Mouse (Mus musculus): ENCODE measurements around the gene Gm11214. TPM values are rescaled to one million over a fixed set of nuclear protein-coding genes. Genes with fewer than 3 reads are reported as not detected.

Gm11214 gene
- total and polyA plus RNA-seq, 3 experiments, result 0.67 TPM; not detected in 2

DNA sequence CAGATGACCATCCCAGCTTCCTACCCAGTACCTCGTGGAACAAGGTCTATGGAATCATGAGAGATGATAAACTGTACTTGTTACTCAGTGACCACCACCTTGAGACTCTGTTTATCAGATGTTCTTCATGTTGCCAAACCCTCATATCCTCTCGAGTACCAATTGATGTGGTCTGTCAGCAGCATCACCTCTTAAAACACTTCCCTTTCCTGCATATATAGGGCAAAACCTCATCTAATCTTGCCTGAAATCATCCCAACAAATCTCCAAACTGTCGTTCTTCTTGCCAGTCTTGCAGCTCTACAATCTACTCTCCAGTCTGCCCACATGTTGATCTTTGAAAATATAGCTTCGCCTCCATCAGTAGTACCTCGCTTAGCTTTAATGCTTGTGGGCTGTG is 41.1 kb upstream of the Gm11214 start:
- no peak overlapping the region for H3K4me2 ChIP-seq (ENCODE audit: insufficient read depth, low read depth, poor library complexity, severe bottlenecking)
- in situ Hi-C loops (cut with MboI; ENCODE audit: low pct_ligation_motif_present, low pct_unique_long_range_greater_than_20kb, low sequenced_read_pairs), result no loop called here
- H3K4me3 ChIP-seq (replicated peaks in 1 of 3; ENCODE audit: low read depth in 2 of 3, low read length in 2 of 3, poor library complexity in 1 of 3), result no peak overlapping the region
- no peak overlapping the region for H3K9ac ChIP-seq (ENCODE audit: insufficient read depth, low read depth)
- H3K27me3 ChIP-seq (replicated peaks), result no peaks in the 10 kb centered on the region
- dilution Hi-C loops (cut with MboI; ENCODE audit: extremely low pct_ligation_motif_present, extremely low pct_unique_long_range_greater_than_20kb, low sequenced_read_pairs), result no loop called here
- H3K27ac ChIP-seq (ENCODE audit: insufficient read depth, low read depth), result no peak overlapping the region
- DNase-seq (ENCODE audit: extremely low read depth), result no peak
- no peak for TF ChIP-seq TCF12 (IDR thresholded peaks at IDR 0.05; ENCODE audit: low read depth, low read length)
- TF ChIP-seq CHD1 (IDR thresholded peaks at IDR 0.05; ENCODE audit: low read depth, low read length), result no peak
- TF ChIP-seq ETS1 (conservative IDR thresholded peaks at IDR 0.05; ENCODE audit: low read depth, low read length), result no peak
- TF ChIP-seq MXI1 (IDR thresholded peaks at IDR 0.05; ENCODE audit: low read depth, low read length), result no peak
- no peak for TF ChIP-seq SIN3A (IDR thresholded peaks at IDR 0.05; ENCODE audit: low read length)
- TF ChIP-seq USF1 (IDR thresholded peaks at IDR 0.05; ENCODE audit: low read depth, low read length), result no peak
- no peak for TF ChIP-seq CTCF (conservative IDR thresholded peaks at IDR 0.05 in 1 of 2, IDR thresholded peaks at IDR 0.05 in 1 of 2; ENCODE audit: low read depth in 2 of 2, low read length in 2 of 2)
- TF ChIP-seq MYC (IDR thresholded peaks at IDR 0.05; ENCODE audit: low read depth, low read length), result no peak
- TF ChIP-seq EP300 (IDR thresholded peaks at IDR 0.05; ENCODE audit: low read length), result no peak
- no peak for TF ChIP-seq POLR2A (IDR thresholded peaks at IDR 0.05; ENCODE audit: low read depth, low read length)
- no peak for TF ChIP-seq SMC3 (IDR thresholded peaks at IDR 0.05; ENCODE audit: low read depth, low read length)
- no peak for TF ChIP-seq POLR2AphosphoS2 (IDR thresholded peaks at IDR 0.05; ENCODE audit: low read depth, low read length)
- TF ChIP-seq GABPA (IDR thresholded peaks at IDR 0.05; ENCODE audit: insufficient replicate concordance, low read depth, low read length), result no peak
- TF ChIP-seq ZMIZ1 (IDR thresholded peaks at IDR 0.05; ENCODE audit: low read depth, low read length), result no peak
- no peak for TF ChIP-seq ZNF384 (IDR thresholded peaks at IDR 0.05; ENCODE audit: low read depth, low read length)
- no peak for TF ChIP-seq RCOR1 (conservative IDR thresholded peaks at IDR 0.05; ENCODE audit: low read depth, low read length)
- H3K79me2 ChIP-seq (replicated peaks; ENCODE audit: control insufficient read depth, extremely low read depth, insufficient read depth, poor library complexity, severe bottlenecking), result no peaks in the 10 kb centered on the region
- no peaks in the 10 kb centered on the region for H3K9me3 ChIP-seq (replicated peaks; ENCODE audit: low read length)
- no peaks in the 10 kb centered on the region for H3K36me3 ChIP-seq (replicated peaks in 1 of 2; ENCODE audit: control insufficient read depth in 1 of 2, insufficient read depth in 1 of 2, low read length in 1 of 2)
- H3K4me1 ChIP-seq (ENCODE audit: control insufficient read depth in 1 of 2, insufficient read depth in 2 of 2), result peaks cover 9 to 36% of the 10 kb centered on the region in 2 experiments

- Histone ChIP-seq H3K4me3 (replicated peaks in 1 of 3; ENCODE audit: low read depth in 2 of 3, low read length in 2 of 3, poor library complexity in 1 of 3) (no peak overlapping the region), H3K4me2 (ENCODE audit: insufficient read depth, low read depth, poor library complexity, severe bottlenecking) (no peak overlapping the region), H3K27me3 (replicated peaks) (no peaks in the 10 kb centered on the region), H3K4me1 (ENCODE audit: control insufficient read depth in 1 of 2, insufficient read depth in 2 of 2) (peaks cover 9 to 36% of the 10 kb centered on the region in 2 experiments), H3K9ac (ENCODE audit: insufficient read depth, low read depth) (no peak overlapping the region), H3K27ac (ENCODE audit: insufficient read depth, low read depth) (no peak overlapping the region), H3K36me3 (replicated peaks in 1 of 2; ENCODE audit: control insufficient read depth in 1 of 2, insufficient read depth in 1 of 2, low read length in 1 of 2) (no peaks in the 10 kb centered on the region), H3K9me3 (replicated peaks; ENCODE audit: low read length) (no peaks in the 10 kb centered on the region), H3K79me2 (replicated peaks; ENCODE audit: control insufficient read depth, extremely low read depth, insufficient read depth, poor library complexity, severe bottlenecking) (no peaks in the 10 kb centered on the region)
- in situ Hi-C loops (cut with MboI; ENCODE audit: low pct_ligation_motif_present, low pct_unique_long_range_greater_than_20kb, low sequenced_read_pairs), result no loop called here
- TF ChIP-seq USF1 (IDR thresholded peaks at IDR 0.05; ENCODE audit: low read depth, low read length) (no peak), GABPA (IDR thresholded peaks at IDR 0.05; ENCODE audit: insufficient replicate concordance, low read depth, low read length) (no peak), SIN3A (IDR thresholded peaks at IDR 0.05; ENCODE audit: low read length) (no peak), ZNF384 (IDR thresholded peaks at IDR 0.05; ENCODE audit: low read depth, low read length) (no peak), UBTF (IDR thresholded peaks at IDR 0.05; ENCODE audit: low read depth, low read length) (no peak), POLR2AphosphoS2 (IDR thresholded peaks at IDR 0.05; ENCODE audit: low read depth, low read length) (no peak), TBP (conservative IDR thresholded peaks at IDR 0.05; ENCODE audit: low read depth, low read length) (no peak), MAX (IDR thresholded peaks at IDR 0.05; ENCODE audit: low read length) (no peak)
- dilution Hi-C loops (cut with MboI; ENCODE audit: extremely low pct_ligation_motif_present, extremely low pct_unique_long_range_greater_than_20kb, low sequenced_read_pairs), result no loop called here
- no peak for DNase-seq (ENCODE audit: extremely low read depth)
Observed at GRCm38 (mm10) chr4:63703686-63704085, 40.5 kb upstream of the Gm11214 start.
